ENCODE assay signal across 15 mouse cellular contexts in genomic region chr2:154915922-154916541, GRCm38 (mm10). TPM values are rescaled to one million over a fixed set of nuclear protein-coding genes. Genes with fewer than 3 reads are reported as not detected.
DNase-seq lines count a peak whose midpoint lies in the region; ATAC-seq lines count a peak whose summit lies in the region.
"Had no signal": no experiment of that assay in that cellular context is flagged by ENCODE, and none has a peak within 500 bp of the region (broad histone marks: within the 10 kb centered on the region; RNA-seq: fewer than 3 reads in every experiment).

No protein-coding gene starts in this region.

- no peaks in the 10 kb centered on the region for H3K27me3 ChIP-seq in embryonic facial prominence, embryonic 12.5 days
- H3K27me3 ChIP-seq in embryonic facial prominence, embryonic 15.5 days, result no peaks in the 10 kb centered on the region
- peaks cover 11% of the 10 kb centered on the region for H3K27me3 ChIP-seq in limb, embryonic 13.5 days

- no peak overlapping the region for H3K9ac ChIP-seq in embryonic facial prominence, embryonic 12.5 days
- H3K9ac ChIP-seq in embryonic facial prominence, embryonic 15.5 days, result no peak overlapping the region
- H3K9ac ChIP-seq in limb, embryonic 13.5 days, result no peak overlapping the region
- H3K9ac ChIP-seq: forebrain, embryonic 13.5 days had no signal

- H3K36me3 ChIP-seq in embryonic facial prominence, embryonic 12.5 days, result no peaks in the 10 kb centered on the region
- H3K36me3 ChIP-seq in embryonic facial prominence, embryonic 15.5 days, result no peaks in the 10 kb centered on the region
- H3K36me3 ChIP-seq in limb, embryonic 13.5 days, result no peaks in the 10 kb centered on the region
- H3K36me3 ChIP-seq: hindbrain, embryonic 10.5 days had no signal

- H3K4me3 ChIP-seq in embryonic facial prominence, embryonic 12.5 days, result no peak overlapping the region
- H3K4me3 ChIP-seq in embryonic facial prominence, embryonic 15.5 days (replicated peaks), result 0 out of 2 replicates have a peak overlapping the region, but pooled peaks have one; percentile 6
- H3K4me3 ChIP-seq in limb, embryonic 13.5 days, result no peak overlapping the region
- H3K4me3 ChIP-seq: forebrain, embryonic 13.5 days; hindbrain, embryonic 10.5 days; layer of hippocampus, adult 2 months had no signal

- no peak overlapping the region for H3K4me2 ChIP-seq in embryonic facial prominence, embryonic 12.5 days (replicated peaks)
- peak overlapping the region; percentile 30 for H3K4me2 ChIP-seq in embryonic facial prominence, embryonic 15.5 days (replicated peaks)
- H3K4me2 ChIP-seq in limb, embryonic 13.5 days (replicated peaks), result peak overlapping the region; percentile 33
- H3K4me2 ChIP-seq: forebrain, embryonic 13.5 days; heart, embryonic 11.5 days; midbrain, embryonic 11.5 days had no signal

- DNase-seq in heart, adult 11 months, result peak; percentile 40
- no peak for DNase-seq in heart, postnatal 4 days
- no peak for DNase-seq in cerebellum, postnatal 10 days
- DNase-seq: cerebellum, adult 9-10 months had no signal

- 38% methylated on average over 12 of the region's 12 CpGs for WGBS in embryonic facial prominence, embryonic 12.5 days
- WGBS in embryonic facial prominence, embryonic 15.5 days, result 29% methylated on average over 12 of the region's 12 CpGs
- WGBS in limb, embryonic 13.5 days, result 17% methylated on average over 12 of the region's 12 CpGs

- peak overlapping the region; percentile 24; the same call in 1 of the 2 replicates for H3K27ac ChIP-seq in embryonic facial prominence, embryonic 12.5 days
- H3K27ac ChIP-seq in embryonic facial prominence, embryonic 15.5 days (replicated peaks), result peak overlapping the region; percentile 71; the same call in 1 of the 2 replicates
- no peak overlapping the region for H3K27ac ChIP-seq in limb, embryonic 13.5 days
- H3K27ac ChIP-seq: forebrain, embryonic 13.5 days; hindbrain, embryonic 10.5 days; layer of hippocampus, adult 2 months had no signal

- H3K4me1 ChIP-seq in embryonic facial prominence, embryonic 12.5 days, result no peaks in the 10 kb centered on the region
- 0 out of 2 replicates have a peak, but pooled peaks cover 4% of the 10 kb centered on the region for H3K4me1 ChIP-seq in embryonic facial prominence, embryonic 15.5 days
- H3K4me1 ChIP-seq in limb, embryonic 13.5 days, result peaks cover 13% of the 10 kb centered on the region
- H3K4me1 ChIP-seq: forebrain, embryonic 13.5 days had no signal

- H3K9me3 ChIP-seq in embryonic facial prominence, embryonic 12.5 days, result no peaks in the 10 kb centered on the region
- H3K9me3 ChIP-seq in embryonic facial prominence, embryonic 15.5 days (replicated peaks), result no peaks in the 10 kb centered on the region
- H3K9me3 ChIP-seq in limb, embryonic 13.5 days, result no peaks in the 10 kb centered on the region
- H3K9me3 ChIP-seq: forebrain, embryonic 13.5 days; hindbrain, embryonic 10.5 days had no signal

- peak; percentile 60; the same call in 1 of the 2 replicates for ATAC-seq in embryonic facial prominence, embryonic 12.5 days (ENCODE audit: insufficient number of reproducible peaks, insufficient read depth, low FRiP score, low TSS enrichment)
- ATAC-seq in embryonic facial prominence, embryonic 15.5 days (ENCODE audit: insufficient number of reproducible peaks, low FRiP score, low TSS enrichment, low read depth), result peak; percentile 72
- ATAC-seq in limb, embryonic 13.5 days (ENCODE audit: low FRiP score, low read depth), result no peak
- no peak for ATAC-seq in frontal cortex, adult (ENCODE audit: low TSS enrichment)
- ATAC-seq: forebrain, embryonic 13.5 days; hindbrain, embryonic 16.5 days; intestine, embryonic 16.5 days had no signal

RNA-seq across cellular contexts. Expression of gene Eif2s2, which starts 23.3 kb away (rescaled TPM):
- total RNA-seq in heart, postnatal 4 days (2021), result 10 to 100 TPM; 84.1 to 86.4 TPM
- polyA plus RNA-seq in embryonic facial prominence, embryonic 12.5 days (2016; fragmentation: Nextera tagmentation; extraction: Ambion mirVana), result 108 and 117 TPM in 2 replicates
- polyA plus RNA-seq in embryonic facial prominence, embryonic 15.5 days (2015; fragmentation: Nextera tagmentation; extraction: Ambion mirVana), result 96.8 and 103 TPM in 2 replicates
- 110 and 115 TPM in 2 replicates for polyA plus RNA-seq in limb, embryonic 13.5 days (2015; fragmentation: Nextera tagmentation; extraction: Ambion mirVana)

Comparison
In these comparisons a context has a peak if more than half of its experiments do, and no peak if none do; other contexts are left out.
1. ATAC-seq: peak in embryonic facial prominence, embryonic 12.5 days (single experiment) and embryonic facial prominence, embryonic 15.5 days (single experiment); none in limb, embryonic 13.5 days (single experiment) and frontal cortex, adult (single experiment).